Mouse (Mus musculus) erythroblast, embryonic 14.5 days (primary cell): ENCODE measurements around the gene Txnrd1.

Experiments
- GATA1 ChIP-seq: IDR thresholded peaks from 2 replicates; pipeline ENCODE4 v1.6.1; 2012; ENCODE audit warnings: low read length, inconsistent platforms, mixed read lengths
- TAL1 ChIP-seq: IDR thresholded peaks from 3 replicates; pipeline ENCODE4 v1.6.1; 2012; ENCODE audit warnings: low read length, inconsistent platforms, mixed read lengths

DNA sequence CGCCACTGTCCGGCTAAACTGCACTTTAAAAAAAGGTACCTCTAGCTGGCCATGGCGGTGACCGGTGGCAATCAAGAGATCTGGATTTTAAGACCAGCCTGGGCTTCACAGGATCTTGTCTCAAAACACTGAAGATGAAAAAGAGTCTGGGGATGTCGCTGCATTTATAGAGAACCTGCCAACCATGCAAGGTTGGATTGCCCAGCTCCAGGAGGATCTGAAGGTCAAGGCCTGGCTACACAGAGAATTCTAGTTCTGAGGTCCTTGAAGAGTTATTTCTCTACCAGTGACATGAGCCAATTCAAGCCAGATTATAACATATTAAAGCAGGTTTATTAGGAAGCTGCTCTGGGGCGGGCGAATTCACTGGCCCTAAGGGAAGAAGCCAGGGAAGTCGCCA lies 24.9 kb upstream of the Txnrd1 start:
- TF ChIP-seq GATA1: no peak
- no peak for TF ChIP-seq TAL1
